Mouse (Mus musculus) MEL (cell line): Measurements from ENCODE around the gene Ripor1.
"Not testable (repeated sequence)": the region's sequence is repeated elsewhere in the genome, so short reads cannot be mapped to it uniquely, and the experiment has no call there.

ENCODE experiments used
- CTCF ChIP-seq, 3 experiments: IDR thresholded peaks in 2 of 3; conservative IDR thresholded peaks in 1 of 3; 2 replicates each; pipeline ENCODE4 v1.5.1; 2011 to 2012; ENCODE audit warnings: low read length in 3 of 3, low read depth in 2 of 3, mild to moderate bottlenecking in 2 of 3, improper control_type of control experiment in 1 of 3, inconsistent platforms in 1 of 3, mixed read lengths in 1 of 3, moderate library complexity in 1 of 3; ENCODE audit not compliant: control insufficient read depth in 1 of 3, insufficient read depth in 1 of 3, poor library complexity in 1 of 3, severe bottlenecking in 1 of 3
- EP300 ChIP-seq, 2 experiments: IDR thresholded peaks; 2 replicates each; pipeline ENCODE4 v1.6.1; 2011; ENCODE audit warnings: improper control_type of control experiment in 2 of 2, low read length in 2 of 2, low read depth in 1 of 2, mild to moderate bottlenecking in 1 of 2
- TAL1 ChIP-seq: IDR thresholded peaks from 2 replicates; pipeline ENCODE4 v1.6.1; 2012; ENCODE audit warnings: mild to moderate bottlenecking, inconsistent platforms, low read length, moderate library complexity, mixed read lengths
- UBTF ChIP-seq: IDR thresholded peaks from 2 replicates; pipeline ENCODE4 v1.6.1; 2012; ENCODE audit warnings: low read depth, mild to moderate bottlenecking, inconsistent platforms, low read length, improper control_type of control experiment, moderate library complexity, borderline replicate concordance; ENCODE audit not compliant: insufficient read depth
- USF1 ChIP-seq: IDR thresholded peaks from 2 replicates; pipeline ENCODE4 v1.6.1; 2014; ENCODE audit warnings: low read depth, mild to moderate bottlenecking, inconsistent platforms, low read length, improper control_type of control experiment, moderate library complexity

GRCm38 (mm10) chr8:105602540-105602939 lies 2.5 kb upstream of the Ripor1 start:
- TF ChIP-seq CTCF (IDR thresholded peaks at IDR 0.05 in 2 of 3, conservative IDR thresholded peaks at IDR 0.05 in 1 of 3; ENCODE audit: control insufficient read depth in 1 of 3, insufficient read depth in 1 of 3, low read depth in 2 of 3, low read length in 3 of 3, poor library complexity in 1 of 3, severe bottlenecking in 1 of 3); TAL1; USF1; UBTF; EP300 (IDR thresholded peaks at IDR 0.05; ENCODE audit: low read depth in 1 of 2, low read length in 2 of 2): not testable (repeated sequence)
